Mouse (Mus musculus): ENCODE measurements around the gene Rpl11. TPM values are rescaled to one million over a fixed set of nuclear protein-coding genes. Genes with fewer than 3 reads are reported as not detected.
A peak's percentile ranks its signal among the peaks of the same experiment; 100 is the strongest.

The Rpl11 gene
- polyA plus RNA-seq, 1 experiment from 2014 or later: 303 TPM

DNA sequence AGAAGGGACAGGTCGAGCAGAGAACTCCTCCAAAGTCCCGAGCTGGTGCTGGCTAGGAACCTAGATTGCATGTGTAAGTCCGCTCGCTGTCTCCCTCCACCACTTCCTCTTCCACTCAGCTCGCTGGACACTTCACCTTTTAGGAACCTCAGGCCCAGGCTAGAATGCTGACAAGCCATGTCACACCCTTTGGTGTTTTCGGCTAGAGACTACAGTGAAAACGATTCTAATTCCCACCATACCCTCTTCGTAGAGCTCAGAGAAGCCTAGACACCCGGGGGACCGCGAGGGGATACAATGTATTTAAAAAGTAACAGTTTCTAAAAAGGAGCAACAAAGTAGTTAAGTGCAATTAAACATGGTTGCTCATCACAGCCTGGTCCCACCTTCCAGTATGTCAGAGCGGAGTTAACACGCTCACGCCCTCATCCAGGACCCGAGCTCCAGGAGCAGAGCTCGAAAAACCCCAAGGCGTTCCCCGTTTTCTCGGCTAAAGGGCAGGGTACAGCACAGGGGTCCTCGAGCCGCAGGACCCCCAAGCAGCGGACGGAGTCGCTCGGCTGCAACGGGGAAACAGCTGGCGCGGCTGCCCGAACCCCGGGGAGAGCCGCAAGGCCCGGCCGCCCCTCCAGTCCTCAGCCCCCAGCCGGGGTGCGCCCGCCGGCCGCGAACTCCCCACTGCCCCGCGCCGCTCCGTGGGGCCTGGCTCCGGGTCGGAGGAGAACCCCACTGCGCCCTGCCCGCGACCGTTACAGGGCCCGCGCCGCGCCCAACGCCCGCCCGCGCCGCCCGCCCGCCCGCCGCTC lies 32.3 kb downstream of the Rpl11 start:
- Histone ChIP-seq H3K27ac (peak overlapping the region; percentile 84), H3K4me2 (replicated peaks) (peak overlapping the region; percentile 97), H3K27me3 (ENCODE audit: control insufficient read depth, insufficient read depth, low read length) (no peaks in the 10 kb centered on the region), H3K4me3 (replicated peaks; ENCODE audit: low read length) (peak overlapping the region; percentile 97), H3K9me3 (ENCODE audit: control insufficient read depth, low read length) (no peaks in the 10 kb centered on the region), H3K4me1 (replicated peaks; ENCODE audit: control insufficient read depth, insufficient read depth, low read length) (peaks cover 15% of the 10 kb centered on the region), H3K36me3 (replicated peaks; ENCODE audit: control insufficient read depth, insufficient read depth) (no peaks in the 10 kb centered on the region), H3K9ac (peak overlapping the region; percentile 91)
- ATAC-seq (ENCODE audit: low FRiP score) (peak; percentile 70), DNase-seq (ENCODE audit: low spot score) (no peak)
- 1% methylated on average over 56 of the region's 62 CpGs for WGBS

DNA sequence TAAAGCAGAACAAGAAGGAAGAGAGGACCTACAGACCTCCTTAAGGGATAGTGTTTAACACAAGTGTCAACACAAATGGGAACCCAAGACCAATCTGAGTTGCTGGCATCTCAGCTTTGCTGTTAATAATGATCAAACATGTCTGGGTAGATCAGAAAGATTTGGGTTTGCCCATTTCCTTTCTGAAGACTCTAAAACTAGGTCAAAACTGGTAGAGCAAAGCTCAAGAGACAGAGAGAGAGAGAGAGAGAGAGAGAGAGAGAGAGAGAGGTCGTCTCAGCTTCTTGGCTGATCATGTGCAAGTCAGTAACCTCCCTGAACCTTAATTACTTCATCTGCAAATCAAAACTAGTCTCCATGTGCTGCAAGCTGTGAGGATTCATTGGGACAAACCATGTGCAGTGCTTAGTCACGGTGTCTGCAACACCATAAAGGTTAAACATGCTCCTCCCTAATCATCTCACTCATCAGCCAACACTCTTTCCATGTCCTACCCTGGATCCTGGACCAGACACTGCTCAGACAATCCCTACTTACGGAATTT lies 37.1 kb downstream of the Rpl11 start:
- ATAC-seq (ENCODE audit: low FRiP score) (no peak), DNase-seq (ENCODE audit: low spot score) (no peak)
- no peaks in the 10 kb centered on the region for H3K9me3 ChIP-seq (ENCODE audit: control insufficient read depth, low read length)
- H3K27me3 ChIP-seq (ENCODE audit: control insufficient read depth, insufficient read depth, low read length): no peaks in the 10 kb centered on the region
- no peak overlapping the region for H3K4me3 ChIP-seq (replicated peaks; ENCODE audit: low read length)
- peaks cover 28% of the 10 kb centered on the region for H3K36me3 ChIP-seq (replicated peaks; ENCODE audit: control insufficient read depth, insufficient read depth)
- 96% methylated on average over 3 of the region's 3 CpGs for WGBS
- no peak overlapping the region for H3K4me2 ChIP-seq (replicated peaks)
- no peak overlapping the region for H3K9ac ChIP-seq
- H3K27ac ChIP-seq: no peak overlapping the region
- peaks cover 15% of the 10 kb centered on the region for H3K4me1 ChIP-seq (replicated peaks; ENCODE audit: control insufficient read depth, insufficient read depth, low read length)

GRCm38 (mm10) chr4:136010586-136010985 lies 42.6 kb downstream of the Rpl11 start:
- Histone ChIP-seq H3K9me3 (ENCODE audit: control insufficient read depth, low read length) (no peaks in the 10 kb centered on the region), H3K4me1 (replicated peaks; ENCODE audit: control insufficient read depth, insufficient read depth, low read length) (no peaks in the 10 kb centered on the region), H3K4me3 (replicated peaks; ENCODE audit: low read length) (no peak overlapping the region), H3K27me3 (ENCODE audit: control insufficient read depth, insufficient read depth, low read length) (no peaks in the 10 kb centered on the region), H3K4me2 (replicated peaks) (no peak overlapping the region), H3K9ac (no peak overlapping the region), H3K27ac (no peak overlapping the region), H3K36me3 (replicated peaks; ENCODE audit: control insufficient read depth, insufficient read depth) (peaks cover 79% of the 10 kb centered on the region)
- ATAC-seq (ENCODE audit: low FRiP score) (no peak), DNase-seq (ENCODE audit: low spot score) (no peak)
- WGBS: 97% methylated on average over 4 of the region's 4 CpGs

DNA sequence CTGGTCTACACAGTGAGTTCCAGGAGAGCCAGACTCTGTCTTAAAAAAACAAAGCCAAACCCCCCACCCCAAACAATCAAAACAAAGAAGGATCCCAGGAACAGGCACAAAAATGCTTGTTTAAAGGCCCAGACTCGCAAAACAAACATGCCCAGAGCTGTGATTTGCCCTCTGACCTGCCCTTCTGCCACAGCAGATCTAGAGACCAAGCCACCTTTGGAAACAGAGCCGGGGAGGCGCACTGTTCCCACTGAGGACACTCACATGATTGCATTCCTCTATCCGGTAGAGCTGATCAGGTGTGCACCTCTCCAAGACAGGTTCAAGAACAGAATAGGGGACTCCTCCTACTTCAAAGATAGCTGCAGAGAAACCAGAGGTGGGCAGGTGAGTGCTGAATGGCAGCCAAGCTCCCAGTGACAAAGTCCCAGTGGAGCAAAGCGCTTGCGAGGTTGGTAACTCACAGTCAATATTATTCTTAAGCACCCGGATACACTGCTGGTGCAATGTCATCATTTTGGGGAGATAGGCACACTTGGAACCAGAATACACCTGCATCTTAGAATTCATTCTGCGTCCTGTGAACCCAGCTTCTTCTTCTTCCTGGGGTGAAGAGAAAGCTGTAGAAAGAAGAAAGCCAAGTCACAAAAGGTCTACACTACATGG lies 44.3 kb downstream of the Rpl11 start:
- Histone ChIP-seq H3K9me3 (ENCODE audit: control insufficient read depth, low read length) (no peaks in the 10 kb centered on the region), H3K27ac (no peak overlapping the region), H3K36me3 (replicated peaks; ENCODE audit: control insufficient read depth, insufficient read depth) (peaks cover 93% of the 10 kb centered on the region), H3K4me3 (replicated peaks; ENCODE audit: low read length) (no peak overlapping the region), H3K27me3 (ENCODE audit: control insufficient read depth, insufficient read depth, low read length) (no peaks in the 10 kb centered on the region), H3K4me1 (replicated peaks; ENCODE audit: control insufficient read depth, insufficient read depth, low read length) (no peaks in the 10 kb centered on the region), H3K9ac (no peak overlapping the region), H3K4me2 (replicated peaks) (no peak overlapping the region)
- 92% methylated on average over 8 of the region's 8 CpGs for WGBS
- DNase-seq (ENCODE audit: low spot score) (no peak), ATAC-seq (ENCODE audit: low FRiP score) (no peak)

GRCm38 (mm10) chr4:136006821-136007220 lies 46.4 kb downstream of the Rpl11 start:
- Histone ChIP-seq H3K27ac (no peak overlapping the region), H3K4me2 (replicated peaks) (no peak overlapping the region), H3K4me3 (replicated peaks; ENCODE audit: low read length) (no peak overlapping the region), H3K9ac (no peak overlapping the region), H3K36me3 (replicated peaks; ENCODE audit: control insufficient read depth, insufficient read depth) (peaks cover 95% of the 10 kb centered on the region), H3K9me3 (ENCODE audit: control insufficient read depth, low read length) (no peaks in the 10 kb centered on the region), H3K27me3 (ENCODE audit: control insufficient read depth, insufficient read depth, low read length) (no peaks in the 10 kb centered on the region), H3K4me1 (replicated peaks; ENCODE audit: control insufficient read depth, insufficient read depth, low read length) (no peaks in the 10 kb centered on the region)
- DNase-seq (ENCODE audit: low spot score) (no peak), ATAC-seq (ENCODE audit: low FRiP score) (no peak)
- WGBS: 93% methylated on average over 3 of the region's 3 CpGs

- peaks cover 83% of the 10 kb centered on the region for H3K36me3 ChIP-seq (replicated peaks; ENCODE audit: control insufficient read depth, insufficient read depth)
- no peak overlapping the region for H3K9ac ChIP-seq
- no peak overlapping the region for H3K4me2 ChIP-seq (replicated peaks)
- H3K4me1 ChIP-seq (replicated peaks; ENCODE audit: control insufficient read depth, insufficient read depth, low read length): no peaks in the 10 kb centered on the region
- H3K27ac ChIP-seq: no peak overlapping the region
- H3K9me3 ChIP-seq (ENCODE audit: control insufficient read depth, low read length): no peaks in the 10 kb centered on the region
- no peak overlapping the region for H3K4me3 ChIP-seq (replicated peaks; ENCODE audit: low read length)
- H3K27me3 ChIP-seq (ENCODE audit: control insufficient read depth, insufficient read depth, low read length): no peaks in the 10 kb centered on the region
- WGBS: 92% methylated on average over 2 of the region's 2 CpGs
- no peak for ATAC-seq (ENCODE audit: low FRiP score)
- no peak for DNase-seq (ENCODE audit: low spot score)
These were observed 48.3 kb downstream of the Rpl11 start for GRCm38 (mm10) chr4:136004921-136005320.

- Histone ChIP-seq H3K27ac (no peak overlapping the region), H3K4me1 (replicated peaks; ENCODE audit: control insufficient read depth, insufficient read depth, low read length) (no peaks in the 10 kb centered on the region), H3K9ac (no peak overlapping the region), H3K9me3 (ENCODE audit: control insufficient read depth, low read length) (no peaks in the 10 kb centered on the region), H3K36me3 (replicated peaks; ENCODE audit: control insufficient read depth, insufficient read depth) (peaks cover 76% of the 10 kb centered on the region), H3K4me2 (replicated peaks) (no peak overlapping the region), H3K27me3 (ENCODE audit: control insufficient read depth, insufficient read depth, low read length) (no peaks in the 10 kb centered on the region), H3K4me3 (replicated peaks; ENCODE audit: low read length) (no peak overlapping the region)
- WGBS: 94% methylated on average over 5 of the region's 5 CpGs
- DNase-seq (ENCODE audit: low spot score): no peak
- ATAC-seq (ENCODE audit: low FRiP score): no peak
These were observed 49.0 kb downstream of the Rpl11 start for GRCm38 (mm10) chr4:136004107-136004675.

DNA sequence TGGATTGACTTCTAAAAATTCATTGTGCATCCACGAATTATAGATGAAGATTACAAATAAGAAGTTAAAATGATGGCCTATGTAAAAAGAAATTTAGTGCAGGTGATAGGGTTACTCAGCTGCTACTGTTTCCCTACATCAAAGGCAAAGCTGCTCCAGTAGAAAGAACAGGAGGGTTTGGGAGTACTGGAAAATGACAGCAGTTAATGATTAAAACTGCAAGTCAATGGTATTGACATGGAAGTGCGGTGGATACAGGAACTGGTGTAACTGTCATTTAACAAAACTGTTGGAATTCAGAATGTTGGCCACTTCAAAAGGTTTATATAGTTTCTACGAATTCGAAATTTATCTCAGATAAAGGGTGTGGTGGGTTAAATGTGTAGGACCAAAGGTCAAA lies 58.1 kb downstream of the Rpl11 start:
- Histone ChIP-seq H3K9me3 (ENCODE audit: control insufficient read depth, low read length) (peaks cover 7% of the 10 kb centered on the region; the same call in 1 of the 2 replicates), H3K4me3 (replicated peaks; ENCODE audit: low read length) (no peak overlapping the region), H3K9ac (no peak overlapping the region), H3K36me3 (replicated peaks; ENCODE audit: control insufficient read depth, insufficient read depth) (no peaks in the 10 kb centered on the region), H3K27me3 (ENCODE audit: control insufficient read depth, insufficient read depth, low read length) (no peaks in the 10 kb centered on the region), H3K4me1 (replicated peaks; ENCODE audit: control insufficient read depth, insufficient read depth, low read length) (no peaks in the 10 kb centered on the region), H3K27ac (no peak overlapping the region), H3K4me2 (replicated peaks) (no peak overlapping the region)
- WGBS: 89% methylated on average over 4 of the region's 4 CpGs
- DNase-seq (ENCODE audit: low spot score) (no peak), ATAC-seq (ENCODE audit: low FRiP score) (no peak)

DNA sequence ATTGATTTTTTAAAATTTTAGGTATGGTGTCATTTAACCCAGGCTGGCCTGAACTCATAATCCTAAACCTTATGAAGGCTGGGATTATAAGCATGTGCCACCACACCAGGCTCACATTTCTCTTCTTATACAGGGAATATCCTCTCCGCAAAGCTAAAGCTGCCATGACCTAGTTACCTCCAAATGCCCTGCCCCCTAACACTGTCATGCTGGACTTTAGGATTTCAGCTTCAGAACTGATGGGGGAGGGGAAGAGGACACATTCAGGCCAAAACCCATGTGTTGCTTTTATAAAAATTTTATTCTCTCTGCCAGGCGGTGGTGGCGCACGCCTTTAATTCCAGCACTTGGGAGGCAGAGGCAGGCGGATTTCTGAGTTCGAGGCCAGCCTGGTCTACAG lies 59.3 kb downstream of the Rpl11 start:
- no peak overlapping the region for H3K4me2 ChIP-seq (replicated peaks)
- no peak overlapping the region for H3K27ac ChIP-seq
- no peaks in the 10 kb centered on the region for H3K36me3 ChIP-seq (replicated peaks; ENCODE audit: control insufficient read depth, insufficient read depth)
- no peak for ATAC-seq (ENCODE audit: low FRiP score)
- peaks cover 7% of the 10 kb centered on the region; the same call in 1 of the 2 replicates for H3K9me3 ChIP-seq (ENCODE audit: control insufficient read depth, low read length)
- over 99% methylated on average over 6 of the region's 6 CpGs for WGBS
- DNase-seq (ENCODE audit: low spot score): no peak
- H3K4me1 ChIP-seq (replicated peaks; ENCODE audit: control insufficient read depth, insufficient read depth, low read length): no peaks in the 10 kb centered on the region
- no peaks in the 10 kb centered on the region for H3K27me3 ChIP-seq (ENCODE audit: control insufficient read depth, insufficient read depth, low read length)
- no peak overlapping the region for H3K4me3 ChIP-seq (replicated peaks; ENCODE audit: low read length)
- no peak overlapping the region for H3K9ac ChIP-seq

All from hindbrain, embryonic 14.5 days (tissue).